Mouse (Mus musculus) cortical plate, adult 2 months (tissue): ENCODE data around the gene Pus10. TPM values are rescaled to one million over a fixed set of nuclear protein-coding genes. Genes with fewer than 3 reads are reported as not detected.
"Not testable (repeated sequence)": the region's sequence is repeated elsewhere in the genome, so short reads cannot be mapped to it uniquely, and the experiment has no call there.

Experiments
- H3K27ac ChIP-seq: fragments of 200-500 bp; 2 replicates; pipeline ENCODE4 v1.5.1; 2012; ENCODE audit warnings: low read length, control low read depth, inconsistent platforms; ENCODE audit not compliant: insufficient read depth
- H3K4me1 ChIP-seq: fragments of 200-500 bp; 2 replicates; pipeline ENCODE4 v1.6.1; 2011; ENCODE audit warnings: low read length; ENCODE audit not compliant: control insufficient read depth, insufficient read depth
- H3K4me3 ChIP-seq: fragments of 200-500 bp; 2 replicates; pipeline ENCODE4 v1.5.1; 2011; ENCODE audit warnings: mild to moderate bottlenecking, low read length, control low read depth; ENCODE audit not compliant: insufficient read depth
- CTCF ChIP-seq: fragments of 200-500 bp; IDR thresholded peaks from 2 replicates; pipeline ENCODE4 v1.5.1; 2011; ENCODE audit warnings: mild to moderate bottlenecking, control low read depth, low read length; ENCODE audit not compliant: insufficient read depth; ENCODE audit errors: extremely low read depth
- POLR2A ChIP-seq: fragments of 200-500 bp; IDR thresholded peaks from 2 replicates; pipeline ENCODE4 v1.6.1; 2011; ENCODE audit warnings: mild to moderate bottlenecking, low read length, control low read depth; ENCODE audit not compliant: insufficient read depth; ENCODE audit errors: extremely low read depth
- polyA plus RNA-seq: library from polyadenylated mRNA; depleted of rRNA; stranded (reverse); fragments of >200 nt; gene quantifications from 2 replicates; pipeline ENCODE4 v1.2.3, GENCODE M21; 2012

Pus10 gene
- polyA plus RNA-seq, 1 experiment: 9.5 TPM

DNA sequence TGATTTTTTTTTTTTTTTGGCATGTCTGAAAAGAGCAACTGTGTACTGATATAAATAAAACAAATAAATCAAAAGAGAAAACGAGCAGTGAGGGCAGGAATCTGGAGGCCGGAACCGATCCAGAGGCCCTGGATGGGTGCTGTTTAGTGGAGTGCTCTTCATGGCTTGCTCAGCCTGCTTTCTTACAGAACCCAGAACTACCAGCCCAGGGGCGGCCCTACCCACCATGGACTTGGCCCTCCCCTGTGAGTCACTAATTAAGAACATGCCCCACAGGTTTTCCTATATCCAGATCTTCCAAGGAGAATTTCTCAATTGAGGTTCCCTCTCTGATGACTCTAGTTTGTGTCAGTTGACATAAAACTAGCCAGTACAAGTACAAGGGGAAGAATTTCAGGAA lies 80.6 kb downstream of the Pus10 start:
- Histone ChIP-seq H3K27ac (no peak overlapping the region), H3K4me1 (no peaks in the 10 kb centered on the region), H3K4me3 (no peak overlapping the region)
- no peak for TF ChIP-seq CTCF
- no peak for TF ChIP-seq POLR2A

DNA sequence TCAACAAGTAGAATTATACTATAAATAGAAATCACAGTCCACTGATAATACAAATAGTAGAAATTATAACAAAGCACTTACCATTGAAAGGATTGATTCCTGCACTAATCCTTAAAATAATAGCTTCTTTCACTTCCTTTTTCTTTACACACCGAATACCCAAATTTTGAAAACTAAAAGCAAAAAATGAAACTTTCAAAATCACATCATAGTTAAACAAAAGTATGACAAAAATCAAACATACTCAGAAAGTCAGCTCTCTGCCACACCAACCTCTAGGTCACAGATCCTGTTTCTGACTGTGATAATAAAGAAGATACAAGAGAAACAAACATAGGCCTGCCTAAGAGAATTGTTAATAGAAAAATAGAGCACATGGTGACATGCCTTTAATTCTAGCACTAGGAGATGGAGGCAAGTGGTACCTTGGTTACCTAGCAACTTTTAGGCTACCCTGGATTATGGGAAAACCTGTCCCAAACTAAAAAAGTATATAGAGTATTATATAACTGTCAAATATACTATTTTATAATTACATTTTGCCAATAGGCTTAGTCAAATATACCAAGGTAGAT lies 87.7 kb downstream of the Pus10 start:
- no peaks in the 10 kb centered on the region for H3K4me1 ChIP-seq
- TF ChIP-seq POLR2A (no peak), CTCF (no peak)

DNA sequence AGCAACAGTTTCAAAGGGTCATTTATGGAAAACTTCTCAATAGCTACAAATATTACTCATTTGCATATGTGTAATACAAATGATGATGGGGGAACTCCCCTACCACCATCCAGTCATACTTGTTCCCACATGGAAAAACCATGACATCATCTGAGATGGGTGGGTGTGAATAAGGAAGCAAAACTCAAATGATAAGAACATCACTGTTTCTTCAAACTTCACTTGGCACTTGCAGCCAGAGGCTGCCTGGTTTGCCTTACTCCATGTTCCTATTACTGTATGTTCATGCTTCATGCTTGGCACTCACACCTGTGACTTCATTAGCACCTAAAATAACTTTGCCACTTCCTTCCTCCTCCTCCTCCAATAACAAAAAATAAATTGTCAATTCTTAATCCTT lies 88.9 kb downstream of the Pus10 start:
- TF ChIP-seq CTCF: no peak
- TF ChIP-seq POLR2A: no peak
- Histone ChIP-seq H3K4me3 (no peak overlapping the region), H3K4me1 (no peaks in the 10 kb centered on the region), H3K27ac (no peak overlapping the region)

More for the DNA sequence above, 87.7 kb downstream of the Pus10 start:
- Histone ChIP-seq H3K4me3 (no peak overlapping the region), H3K27ac (no peak overlapping the region)

DNA sequence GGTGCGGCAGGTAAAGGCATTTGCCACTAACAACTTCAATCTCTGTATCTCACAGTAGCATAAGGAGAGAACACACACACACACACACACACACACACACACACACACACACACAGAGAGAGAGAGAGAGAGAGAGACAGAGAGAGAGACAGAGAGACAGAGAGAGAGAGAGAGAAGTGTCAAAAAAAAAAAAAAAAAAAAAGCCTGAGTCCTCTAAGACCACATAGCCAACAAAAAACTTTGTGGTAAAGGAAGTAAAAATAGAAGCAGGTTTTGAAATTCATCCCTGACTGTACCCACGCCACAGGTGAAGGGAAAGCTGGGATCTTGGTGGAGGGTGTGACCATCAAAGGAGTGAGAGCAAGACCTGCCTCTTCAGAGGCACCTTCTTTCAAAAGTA lies 92.7 kb downstream of the Pus10 start:
- Histone ChIP-seq H3K4me1 (no peaks in the 10 kb centered on the region), H3K27ac (no peak overlapping the region), H3K4me3 (no peak overlapping the region)
- TF ChIP-seq CTCF (no peak), POLR2A (no peak)

DNA sequence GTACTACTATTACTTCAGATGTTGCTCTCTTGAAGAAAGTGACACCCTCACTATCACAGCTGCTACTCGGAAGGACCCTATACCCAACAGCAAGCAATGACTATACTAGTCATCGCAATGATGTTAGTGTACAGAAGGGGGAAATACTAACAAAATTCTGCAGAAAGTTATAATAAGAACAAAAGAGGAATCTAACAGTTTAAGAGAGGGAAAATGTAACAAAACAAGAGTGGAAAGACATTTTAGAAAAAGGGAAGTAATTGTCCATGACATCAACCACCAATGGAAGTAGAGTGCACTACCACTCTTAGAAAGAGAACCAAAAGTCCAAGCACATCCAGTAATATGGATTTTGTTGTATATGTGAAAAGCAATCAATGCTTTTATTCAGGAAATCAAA lies 97.2 kb downstream of the Pus10 start:
- no peaks in the 10 kb centered on the region for H3K4me1 ChIP-seq
- no peak overlapping the region for H3K27ac ChIP-seq
- no peak overlapping the region for H3K4me3 ChIP-seq
- TF ChIP-seq POLR2A (no peak), CTCF (no peak)

DNA sequence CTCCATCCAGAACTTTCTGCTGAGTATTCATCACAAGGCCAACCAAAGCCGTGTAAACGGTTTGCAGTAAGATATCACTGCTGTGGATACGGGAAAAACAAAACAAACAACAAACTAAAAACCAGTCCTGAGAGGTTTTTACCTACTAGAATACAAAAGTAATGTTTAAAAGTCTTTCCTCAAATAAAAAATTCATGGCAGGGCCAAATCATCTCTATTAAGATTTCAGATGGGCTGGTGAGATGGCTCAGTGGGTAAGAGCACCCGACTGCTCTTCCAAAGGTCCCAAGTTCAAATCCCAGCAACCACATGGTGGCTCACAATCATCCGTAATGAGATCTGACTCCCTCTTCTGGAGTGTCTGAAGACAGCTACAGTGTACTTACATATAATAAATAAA lies 101.9 kb downstream of the Pus10 start:
- H3K4me1 ChIP-seq, H3K27ac ChIP-seq, H3K4me3 ChIP-seq: not testable (repeated sequence)

DNA sequence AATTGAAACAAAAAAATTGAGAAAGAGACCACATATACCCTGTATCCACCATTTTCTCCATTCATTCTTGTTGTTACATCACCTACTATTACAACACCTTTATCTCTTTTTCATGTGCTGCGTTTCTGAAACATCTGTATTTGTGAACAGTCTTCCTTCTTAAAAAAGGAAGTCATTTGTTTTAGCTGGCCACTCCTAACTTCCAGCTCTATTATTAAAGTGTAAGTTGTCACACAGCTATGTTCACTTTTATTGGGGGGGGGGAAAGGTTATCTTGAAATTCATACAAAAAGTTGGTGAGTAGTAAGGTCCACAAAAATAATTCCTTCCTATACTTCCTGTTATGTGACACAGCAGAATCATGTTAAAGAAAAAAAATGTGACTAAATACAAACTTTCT lies 102.5 kb downstream of the Pus10 start:
- Histone ChIP-seq H3K4me3 (no peak overlapping the region), H3K27ac (no peak overlapping the region), H3K4me1 (no peaks in the 10 kb centered on the region; the same call in 1 of the 2 replicates)
- no peak for TF ChIP-seq CTCF
- no peak for TF ChIP-seq POLR2A

DNA sequence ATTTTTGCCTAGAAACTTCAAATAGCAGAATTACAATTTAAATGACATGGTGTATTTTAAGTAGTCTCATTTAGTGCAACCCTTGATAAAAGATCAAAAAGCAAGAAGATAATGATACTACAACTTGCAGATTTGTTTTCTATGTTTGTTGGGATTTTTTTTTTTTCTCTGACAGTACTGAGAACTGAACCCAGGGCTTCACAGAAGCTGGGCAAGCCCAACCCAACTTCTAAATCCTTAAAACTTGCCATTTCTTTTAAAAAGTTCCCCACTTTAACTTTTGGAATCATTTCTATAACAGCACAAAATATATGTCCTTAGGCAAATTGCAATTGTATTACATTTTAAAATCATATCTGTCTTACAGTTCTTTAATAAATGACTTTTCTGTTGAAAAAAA lies 103.6 kb downstream of the Pus10 start:
- Histone ChIP-seq H3K4me3 (no peak overlapping the region; the same call in 1 of the 2 replicates), H3K27ac (no peak overlapping the region), H3K4me1 (no peaks in the 10 kb centered on the region; the same call in 1 of the 2 replicates)
- TF ChIP-seq POLR2A (no peak), CTCF (no peak)

DNA sequence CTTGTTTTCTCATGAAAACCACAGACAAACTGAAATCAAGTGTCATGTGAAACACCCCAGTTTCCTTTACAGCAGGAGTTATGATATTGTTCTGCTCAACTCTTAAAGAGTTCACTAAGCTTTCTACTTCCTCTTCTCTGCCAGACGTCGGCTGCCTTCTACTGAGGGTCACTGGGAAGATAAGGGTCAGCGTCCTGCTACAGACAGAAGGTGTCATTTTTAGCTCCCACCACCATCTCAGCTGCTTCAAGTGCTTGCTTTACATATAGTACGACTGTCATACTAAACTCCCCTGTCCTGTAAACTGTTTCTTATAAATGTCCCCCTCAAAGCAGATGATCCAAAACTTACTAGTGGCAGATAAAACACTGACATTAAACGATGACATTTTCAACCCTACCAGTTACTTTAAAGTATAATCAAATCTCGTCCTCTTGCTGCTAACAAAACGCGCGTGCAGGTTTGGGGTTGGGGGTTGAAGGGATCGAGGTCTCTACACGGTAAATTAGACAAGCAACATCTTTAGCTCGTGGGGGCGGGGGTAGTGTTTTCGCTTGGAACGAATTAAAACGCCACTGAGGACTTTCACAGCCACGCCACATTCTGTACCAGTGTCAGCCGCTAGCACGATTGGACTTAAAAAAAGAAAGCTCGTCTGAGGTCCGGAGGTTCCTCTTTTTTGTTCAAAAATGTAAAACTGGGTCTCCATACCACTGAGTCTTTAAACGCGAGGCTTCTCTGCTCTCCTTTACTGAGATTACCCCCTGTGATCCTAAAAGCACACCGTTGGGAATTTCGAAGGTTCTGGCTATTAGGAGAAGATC lies 104.4 kb downstream of the Pus10 start:
- TF ChIP-seq CTCF (no peak), POLR2A (no peak)
- Histone ChIP-seq H3K4me3 (peak overlapping the region; percentile 99), H3K27ac (peak overlapping the region; percentile 98), H3K4me1 (no peaks in the 10 kb centered on the region; the same call in 1 of the 2 replicates)

DNA sequence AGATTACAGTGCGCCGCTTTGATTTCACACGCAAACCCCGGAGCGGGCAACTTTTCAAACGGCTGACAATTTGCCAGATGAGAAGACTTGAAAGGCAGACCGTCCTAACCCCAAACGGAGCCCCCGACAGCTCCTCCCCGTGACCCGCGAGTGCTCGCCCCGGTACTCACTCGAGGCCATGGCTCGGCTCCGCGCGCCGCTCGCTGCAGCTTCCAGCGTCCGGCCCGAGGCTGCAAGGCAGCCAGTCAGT lies 105.0 kb downstream of the Pus10 start:
- H3K27ac ChIP-seq: peak overlapping the region; percentile 98
- H3K4me1 ChIP-seq: no peaks in the 10 kb centered on the region; the same call in 1 of the 2 replicates
- no peak for TF ChIP-seq CTCF
- no peak for TF ChIP-seq POLR2A
- H3K4me3 ChIP-seq: peak overlapping the region; percentile 99
